Mouse (Mus musculus): Measurements from ENCODE around the gene Emc7. TPM values are rescaled to one million over a fixed set of nuclear protein-coding genes. Genes with fewer than 3 reads are reported as not detected.
"Not testable (repeated sequence)": the region's sequence is repeated elsewhere in the genome, so short reads cannot be mapped to it uniquely, and the experiment has no call there.

Gene Emc7
- polyA plus RNA-seq, 1 experiment from 2014 or later: 13.8 TPM

- Histone ChIP-seq H3K9me3 (no peaks in the 10 kb centered on the region), H3K27ac (no peak overlapping the region), H3K4me2 (replicated peaks) (no peak overlapping the region), H3K9ac (no peak overlapping the region), H3K4me3 (no peak overlapping the region), H3K36me3 (no peaks in the 10 kb centered on the region), H3K27me3 (replicated peaks) (no peaks in the 10 kb centered on the region), H3K4me1 (no peaks in the 10 kb centered on the region)
- ATAC-seq (ENCODE audit: low FRiP score, low read depth): no peak
These were observed 6.2 kb upstream of the Emc7 start for GRCm38 (mm10) chr2:112448510-112449059.

GRCm38 (mm10) chr2:112449597-112450296, 5.0 kb upstream of the Emc7 start:
- H3K4me3 ChIP-seq: no peak overlapping the region
- no peak for ATAC-seq (ENCODE audit: low FRiP score, low read depth)
- no peaks in the 10 kb centered on the region for H3K4me1 ChIP-seq
- H3K36me3 ChIP-seq: no peaks in the 10 kb centered on the region
- H3K4me2 ChIP-seq (replicated peaks): no peak overlapping the region
- no peaks in the 10 kb centered on the region for H3K9me3 ChIP-seq
- no peak overlapping the region for H3K9ac ChIP-seq
- no peak overlapping the region for H3K27ac ChIP-seq
- H3K27me3 ChIP-seq (replicated peaks): no peaks in the 10 kb centered on the region
- 37% methylated on average over 4 of the region's 4 CpGs for WGBS

GRCm38 (mm10) chr2:112452513-112452912, 2.3 kb upstream of the Emc7 start:
- not testable (repeated sequence) for H3K36me3 ChIP-seq; ATAC-seq (ENCODE audit: low FRiP score, low read depth); H3K27me3 ChIP-seq (replicated peaks); H3K27ac ChIP-seq; H3K4me3 ChIP-seq; H3K9me3 ChIP-seq; H3K4me1 ChIP-seq; H3K4me2 ChIP-seq (replicated peaks); H3K9ac ChIP-seq

- WGBS: 32% methylated on average over 17 of the region's 17 CpGs
- Histone ChIP-seq H3K27ac (no peak overlapping the region), H3K4me2 (replicated peaks) (peak overlapping the region; percentile 73), H3K4me3 (peak overlapping the region; percentile 84), H3K9me3 (no peaks in the 10 kb centered on the region), H3K36me3 (no peaks in the 10 kb centered on the region), H3K9ac (peak overlapping the region; percentile 85), H3K27me3 (replicated peaks) (no peaks in the 10 kb centered on the region), H3K4me1 (peaks cover 8% of the 10 kb centered on the region)
- ATAC-seq (ENCODE audit: low FRiP score, low read depth): no peak; the same call in 1 of the 2 replicates
These were observed 504 bp upstream of the Emc7 start for GRCm38 (mm10) chr2:112454125-112454861.

- Histone ChIP-seq H3K27ac (no peak overlapping the region), H3K4me1 (peaks cover 6% of the 10 kb centered on the region), H3K27me3 (replicated peaks) (no peaks in the 10 kb centered on the region), H3K9me3 (no peaks in the 10 kb centered on the region), H3K36me3 (peaks cover 24% of the 10 kb centered on the region), H3K4me3 (no peak overlapping the region), H3K9ac (no peak overlapping the region), H3K4me2 (replicated peaks) (no peak overlapping the region)
- WGBS: 93% methylated on average over 3 of the region's 3 CpGs
- no peak for ATAC-seq (ENCODE audit: low FRiP score, low read depth)
These were observed 5.8 kb downstream of the Emc7 start for GRCm38 (mm10) chr2:112460557-112460956.

GRCm38 (mm10) chr2:112469542-112469941, 14.7 kb downstream of the Emc7 start:
- no peak overlapping the region for H3K4me2 ChIP-seq (replicated peaks)
- no peaks in the 10 kb centered on the region for H3K9me3 ChIP-seq
- ATAC-seq (ENCODE audit: low FRiP score, low read depth): no peak
- no peak overlapping the region for H3K4me3 ChIP-seq
- no peak overlapping the region for H3K9ac ChIP-seq
- peaks cover 33% of the 10 kb centered on the region for H3K36me3 ChIP-seq
- no peaks in the 10 kb centered on the region for H3K27me3 ChIP-seq (replicated peaks)
- H3K27ac ChIP-seq: no peak overlapping the region
- H3K4me1 ChIP-seq: no peaks in the 10 kb centered on the region

- WGBS: 88% methylated on average over 5 of the region's 5 CpGs
- Histone ChIP-seq H3K9ac (no peak overlapping the region), H3K27ac (no peak overlapping the region), H3K27me3 (replicated peaks) (no peaks in the 10 kb centered on the region), H3K36me3 (peaks cover 28% of the 10 kb centered on the region), H3K9me3 (no peaks in the 10 kb centered on the region), H3K4me2 (replicated peaks) (no peak overlapping the region), H3K4me1 (no peaks in the 10 kb centered on the region), H3K4me3 (no peak overlapping the region)
- no peak for ATAC-seq (ENCODE audit: low FRiP score, low read depth)
These were observed 16.2 kb downstream of the Emc7 start for GRCm38 (mm10) chr2:112470961-112471381.

- Histone ChIP-seq H3K27me3 (replicated peaks) (no peaks in the 10 kb centered on the region), H3K4me1 (no peaks in the 10 kb centered on the region), H3K27ac (no peak overlapping the region), H3K36me3 (peaks cover 19% of the 10 kb centered on the region), H3K4me3 (no peak overlapping the region), H3K9me3 (no peaks in the 10 kb centered on the region), H3K4me2 (replicated peaks) (no peak overlapping the region), H3K9ac (no peak overlapping the region)
- no peak for ATAC-seq (ENCODE audit: low FRiP score, low read depth)
- WGBS: 88% methylated on average over 2 of the region's 2 CpGs
These were observed 17.3 kb downstream of the Emc7 start for GRCm38 (mm10) chr2:112472076-112472475.

- H3K27me3 ChIP-seq (replicated peaks): no peaks in the 10 kb centered on the region
- no peak overlapping the region for H3K4me3 ChIP-seq
- H3K27ac ChIP-seq: no peak overlapping the region
- 84% methylated on average over 5 of the region's 5 CpGs for WGBS
- no peaks in the 10 kb centered on the region for H3K4me1 ChIP-seq
- no peak overlapping the region for H3K4me2 ChIP-seq (replicated peaks)
- H3K9me3 ChIP-seq: no peaks in the 10 kb centered on the region
- no peak overlapping the region for H3K9ac ChIP-seq
- peaks cover 2% of the 10 kb centered on the region; the same call in 1 of the 2 replicates for H3K36me3 ChIP-seq
- ATAC-seq (ENCODE audit: low FRiP score, low read depth): no peak
These were observed 20.4 kb downstream of the Emc7 start for GRCm38 (mm10) chr2:112474997-112475724.

GRCm38 (mm10) chr2:112476554-112476953, 21.8 kb downstream of the Emc7 start:
- Histone ChIP-seq H3K36me3 (no peaks in the 10 kb centered on the region), H3K9ac (no peak overlapping the region), H3K27ac (no peak overlapping the region), H3K9me3 (no peaks in the 10 kb centered on the region), H3K4me3 (no peak overlapping the region), H3K4me1 (no peaks in the 10 kb centered on the region), H3K27me3 (replicated peaks) (no peaks in the 10 kb centered on the region), H3K4me2 (replicated peaks) (no peak overlapping the region)
- WGBS: 84% methylated on average over 6 of the region's 6 CpGs
- ATAC-seq (ENCODE audit: low FRiP score, low read depth): no peak

- Histone ChIP-seq H3K27ac (no peak within 1 kb of the TSS), H3K9me3 (no peaks in the 10 kb centered on the region), H3K4me3 (no peak within 1 kb of the TSS), H3K4me2 (replicated peaks) (no peak within 1 kb of the TSS), H3K36me3 (no peaks in the 10 kb centered on the region), H3K27me3 (replicated peaks) (no peaks in the 10 kb centered on the region), H3K9ac (no peak within 1 kb of the TSS), H3K4me1 (no peaks in the 10 kb centered on the region)
- WGBS: 88% methylated on average over 5 of the region's 5 CpGs
- no peak for ATAC-seq (ENCODE audit: low FRiP score, low read depth)
These were observed 25.9 kb downstream of the Emc7 start, which contains the start of gene Chrm5 for GRCm38 (mm10) chr2:112480669-112481068. Chrm5 (minus strand) TSS chr2:112480769.

- peak; percentile 64; the same call in 1 of the 2 replicates for ATAC-seq (ENCODE audit: low FRiP score, low read depth)
- Histone ChIP-seq H3K27ac (no peak overlapping the region), H3K4me1 (no peaks in the 10 kb centered on the region), H3K4me3 (no peak overlapping the region), H3K4me2 (replicated peaks) (no peak overlapping the region), H3K9me3 (no peaks in the 10 kb centered on the region), H3K27me3 (replicated peaks) (no peaks in the 10 kb centered on the region), H3K9ac (no peak overlapping the region), H3K36me3 (no peaks in the 10 kb centered on the region)
- WGBS: 2% methylated on average over 2 of the region's 2 CpGs
These were observed 26.8 kb downstream of the Emc7 start for GRCm38 (mm10) chr2:112481564-112481963.
